ENCODE assay signal across 8 mouse cellular contexts in the genomic region with DNA sequence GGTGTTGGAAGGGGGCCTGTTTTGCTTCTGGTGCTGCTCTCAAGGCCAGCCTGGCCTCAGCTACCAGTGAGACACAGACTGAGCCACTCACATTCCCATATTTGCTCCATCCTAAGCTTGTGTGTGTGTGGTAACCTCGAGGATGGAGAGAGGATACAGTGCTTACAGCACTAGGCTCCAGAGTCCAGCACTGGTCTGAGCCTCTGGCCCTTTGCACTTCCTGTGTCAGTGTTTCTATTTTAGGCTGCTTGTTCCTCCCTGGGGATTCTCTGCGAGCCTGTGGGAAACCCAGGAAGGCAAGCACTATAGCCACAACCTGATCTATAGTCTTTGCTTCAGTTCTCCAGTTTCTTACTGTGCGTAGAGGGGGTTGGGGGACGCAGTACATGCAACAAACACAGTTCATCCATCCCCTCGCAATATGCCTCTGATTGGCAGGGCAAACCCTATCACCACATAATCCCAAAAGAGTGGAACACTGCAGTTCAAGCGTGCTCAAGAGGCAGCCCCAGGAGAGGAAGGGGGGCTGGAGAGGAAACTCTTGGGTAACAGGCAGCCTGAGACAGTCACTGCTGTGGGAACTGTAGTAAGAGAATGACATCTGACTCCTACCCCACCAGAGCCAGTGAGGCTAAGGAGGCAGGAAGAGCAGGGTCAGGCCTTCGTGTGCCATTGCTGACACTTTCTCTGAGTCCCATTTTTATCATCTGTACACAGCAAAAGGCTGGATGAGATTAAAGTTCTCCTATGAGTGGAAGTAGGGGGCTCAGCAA. TPM values are rescaled to one million over a fixed set of nuclear protein-coding genes. Genes with fewer than 3 reads are reported as not detected.
A peak's percentile ranks its signal among the peaks of the same experiment; 100 is the strongest.
DNase-seq lines count a peak whose midpoint lies in the region; ATAC-seq and TF ChIP-seq lines count a peak whose summit lies in the region.

No protein-coding gene starts in this region.

- DNase-seq in 3T3-L1 (ENCODE audit: low read depth, low spot score), result peak; percentile 77
- peak; percentile 52 to 57 for DNase-seq in heart, postnatal 10 days
- DNase-seq in liver, embryonic 11.5 days (ENCODE audit: low spot score), result no peak
- DNase-seq in frontal cortex, postnatal 36 days (ENCODE audit: low spot score in 2 of 2), result no peak
- no peak for DNase-seq in urinary bladder, postnatal 10 days (ENCODE audit: low spot score)
- no peak for DNase-seq in spleen, adult 12 weeks (ENCODE audit: low spot score)

- peak; percentile 45; the same call in 1 of the 2 replicates for ATAC-seq in liver, embryonic 11.5 days (replicated peaks; ENCODE audit: low FRiP score)
- no peak for ATAC-seq in midbrain, embryonic 16.5 days

- H3K9ac ChIP-seq in liver, embryonic 11.5 days (ENCODE audit: low read depth, low read length), result peak overlapping the region; percentile 12; the same call in 1 of the 2 replicates
- no peak overlapping the region for H3K9ac ChIP-seq in midbrain, embryonic 16.5 days (ENCODE audit: low read depth, low read length)

- H3K4me3 ChIP-seq in bone marrow, adult 2 months (replicated peaks; ENCODE audit: control insufficient read depth, low read depth, low read length), result no peak overlapping the region
- H3K4me3 ChIP-seq in liver, embryonic 11.5 days (ENCODE audit: low read depth, low read length), result no peak overlapping the region
- H3K4me3 ChIP-seq in midbrain, embryonic 16.5 days (ENCODE audit: low read depth, low read length), result no peak overlapping the region

- intact Hi-C loops in heart, postnatal 10 days (cut with DNase I), result no loop called here

- peaks cover 6% of the 10 kb centered on the region for H3K4me1 ChIP-seq in bone marrow, adult 2 months (ENCODE audit: control insufficient read depth, insufficient read depth, low read length)
- H3K4me1 ChIP-seq in liver, embryonic 11.5 days (replicated peaks; ENCODE audit: control insufficient read depth, insufficient read depth, low read length), result peaks cover 47% of the 10 kb centered on the region
- H3K4me1 ChIP-seq in midbrain, embryonic 16.5 days (ENCODE audit: control insufficient read depth, insufficient read depth, low read length), result no peaks in the 10 kb centered on the region

- H3K4me2 ChIP-seq in liver, embryonic 11.5 days, result peak overlapping the region; percentile 7; the same call in 1 of the 2 replicates
- no peak overlapping the region for H3K4me2 ChIP-seq in midbrain, embryonic 16.5 days (ENCODE audit: low read length)

- TF ChIP-seq CTCF in bone marrow, adult 2 months (IDR thresholded peaks at IDR 0.05; ENCODE audit: control insufficient read depth, insufficient read depth, low read length), result no peak

- no peaks in the 10 kb centered on the region for H3K27me3 ChIP-seq in liver, embryonic 11.5 days (replicated peaks; ENCODE audit: control insufficient read depth, insufficient read depth, low read length)
- no peaks in the 10 kb centered on the region for H3K27me3 ChIP-seq in midbrain, embryonic 16.5 days (ENCODE audit: control insufficient read depth, insufficient read depth, low read depth, low read length)

- 30% methylated on average over 7 of the region's 7 CpGs for WGBS in bone marrow, adult 2 months
- WGBS in liver, embryonic 11.5 days, result 46% methylated on average over 7 of the region's 7 CpGs
- WGBS in midbrain, embryonic 16.5 days, result 67% methylated on average over 7 of the region's 7 CpGs

- no peaks in the 10 kb centered on the region for H3K9me3 ChIP-seq in liver, embryonic 11.5 days (ENCODE audit: control insufficient read depth, low read length)
- no peaks in the 10 kb centered on the region for H3K9me3 ChIP-seq in midbrain, embryonic 16.5 days (replicated peaks; ENCODE audit: control insufficient read depth, low read length, poor library complexity, severe bottlenecking)

- no peaks in the 10 kb centered on the region for H3K36me3 ChIP-seq in liver, embryonic 11.5 days (ENCODE audit: control insufficient read depth, insufficient read depth, low read length)
- H3K36me3 ChIP-seq in midbrain, embryonic 16.5 days (ENCODE audit: control insufficient read depth, insufficient read depth, low read length), result no peaks in the 10 kb centered on the region

- no peak for TF ChIP-seq POLR2A in bone marrow, adult 2 months (IDR thresholded peaks at IDR 0.05; ENCODE audit: borderline replicate concordance, control insufficient read depth, low read depth, low read length)

- peak overlapping the region; percentile 50 for H3K27ac ChIP-seq in bone marrow, adult 2 months (ENCODE audit: control insufficient read depth, insufficient read depth, low read depth, low read length, poor library complexity)
- H3K27ac ChIP-seq in liver, embryonic 11.5 days (ENCODE audit: low read depth, low read length), result peak overlapping the region; percentile 67
- no peak overlapping the region for H3K27ac ChIP-seq in midbrain, embryonic 16.5 days (ENCODE audit: low read length)

RNA-seq across cellular contexts. Expression of a gene that starts 3.2 kb away (rescaled TPM):
- polyA plus RNA-seq in bone marrow, adult 2 months (2011; ENCODE audit: insufficient read depth, insufficient read length, low replicate concordance, missing spikeins), result 19.3 and 33.0 TPM in 2 replicates
- total RNA-seq in heart, postnatal 10 days (2021), result 10 to 100 TPM; 42.6 to 53.0 TPM
- polyA plus RNA-seq in liver, embryonic 11.5 days (2014; fragmentation: Nextera tagmentation; extraction: Ambion mirVana), result 111 and 113 TPM in 2 replicates
- polyA plus RNA-seq in midbrain, embryonic 16.5 days (2015; fragmentation: Nextera tagmentation; extraction: Ambion mirVana), result 141 and 142 TPM in 2 replicates

RNA-seq across cellular contexts. Expression of a gene that starts 10.7 kb away (rescaled TPM):
- 30.2 and 41.6 TPM in 2 replicates for polyA plus RNA-seq in bone marrow, adult 2 months (2011; ENCODE audit: insufficient read depth, insufficient read length, low replicate concordance, missing spikeins)
- total RNA-seq in heart, postnatal 10 days (2021), result 10 to 100 TPM; 25.4 to 28.5 TPM
- polyA plus RNA-seq in liver, embryonic 11.5 days (2014; fragmentation: Nextera tagmentation; extraction: Ambion mirVana), result 76.7 and 78.0 TPM in 2 replicates
- 42.6 and 44.4 TPM in 2 replicates for polyA plus RNA-seq in midbrain, embryonic 16.5 days (2015; fragmentation: Nextera tagmentation; extraction: Ambion mirVana)

Comparison
In these comparisons a context has a peak if more than half of its experiments do, and no peak if none do; other contexts are left out.
1. DNase-seq: peak in 3T3-L1 (single experiment) and heart, postnatal 10 days (2 of 2); none in liver, embryonic 11.5 days (single experiment), frontal cortex, postnatal 36 days (0 of 2), urinary bladder, postnatal 10 days (single experiment) and spleen, adult 12 weeks (single experiment).